ENCODE assay signal across 8 mouse cellular contexts in genomic region chr5:33652783-33653173, GRCm38 (mm10). TPM values are rescaled to one million over a fixed set of nuclear protein-coding genes. Genes with fewer than 3 reads are reported as not detected.
DNase-seq lines count a peak whose midpoint lies in the region; ATAC-seq and TF ChIP-seq lines count a peak whose summit lies in the region.

No protein-coding gene starts in this region.

- peaks cover 16% of the 10 kb centered on the region for H3K36me3 ChIP-seq in liver, adult 2 months (ENCODE audit: control insufficient read depth, insufficient read depth, low read length)
- H3K36me3 ChIP-seq in embryonic facial prominence, embryonic 13.5 days = peaks cover 39% of the 10 kb centered on the region
- H3K36me3 ChIP-seq in intestine, embryonic 15.5 days = peaks cover 11% of the 10 kb centered on the region; the same call in 1 of the 2 replicates
- peaks cover 20% of the 10 kb centered on the region for H3K36me3 ChIP-seq in neural tube, embryonic 12.5 days

- no peaks in the 10 kb centered on the region for H3K27me3 ChIP-seq in liver, adult 2 months (ENCODE audit: control insufficient read depth, insufficient read depth, low read length)
- H3K27me3 ChIP-seq in embryonic facial prominence, embryonic 13.5 days = no peaks in the 10 kb centered on the region
- no peaks in the 10 kb centered on the region for H3K27me3 ChIP-seq in intestine, embryonic 15.5 days (replicated peaks)
- H3K27me3 ChIP-seq in neural tube, embryonic 12.5 days (replicated peaks) = no peaks in the 10 kb centered on the region

- DNase-seq in liver, adult 2 months (ENCODE audit: extremely low read depth, low read depth, low spot score) = peak; percentile 9
- no peak for DNase-seq in liver
- no peak for DNase-seq in left cerebral cortex, postnatal 14 days (ENCODE audit: low spot score in 2 of 2)
- DNase-seq in adrenal gland, adult 2 months = no peak
- DNase-seq in thymus, adult 18-20 months = no peak

- H3K4me2 ChIP-seq in embryonic facial prominence, embryonic 13.5 days = peak overlapping the region; percentile 77
- H3K4me2 ChIP-seq in intestine, embryonic 15.5 days (replicated peaks) = peak overlapping the region; percentile 62
- H3K4me2 ChIP-seq in neural tube, embryonic 12.5 days (replicated peaks) = peak overlapping the region; percentile 64

- peaks cover 8% of the 10 kb centered on the region; the same call in 1 of the 2 replicates for H3K79me2 ChIP-seq in liver, adult 2 months (ENCODE audit: control insufficient read depth, insufficient read depth, low read length)

- WGBS in liver, adult 2 months = 12% methylated on average over 9 of the region's 9 CpGs
- 3% methylated on average over 9 of the region's 9 CpGs for WGBS in embryonic facial prominence, embryonic 13.5 days
- WGBS in intestine, embryonic 15.5 days = 2% methylated on average over 9 of the region's 9 CpGs
- 2% methylated on average over 9 of the region's 9 CpGs for WGBS in neural tube, embryonic 12.5 days

- no peak for ATAC-seq in embryonic facial prominence, embryonic 13.5 days (ENCODE audit: insufficient number of reproducible peaks, insufficient read depth, low FRiP score, low TSS enrichment, low read depth)
- ATAC-seq in intestine, embryonic 15.5 days = peak; percentile 22
- ATAC-seq in neural tube, embryonic 12.5 days (ENCODE audit: low FRiP score, low read depth) = peak; percentile 42

- no peak overlapping the region for H3K9ac ChIP-seq in liver, adult 2 months (ENCODE audit: low read depth, low read length)
- peak overlapping the region; percentile 82 for H3K9ac ChIP-seq in embryonic facial prominence, embryonic 13.5 days
- H3K9ac ChIP-seq in intestine, embryonic 15.5 days = peak overlapping the region; percentile 52
- H3K9ac ChIP-seq in neural tube, embryonic 12.5 days = peak overlapping the region; percentile 49; the same call in 1 of the 2 replicates

- intact Hi-C loops in left cerebral cortex, postnatal 14 days (cut with DNase I) = no loop called here

- peaks cover 6% of the 10 kb centered on the region for H3K4me1 ChIP-seq in liver, adult 2 months (ENCODE audit: control insufficient read depth, insufficient read depth, low read length)
- peaks cover 28% of the 10 kb centered on the region for H3K4me1 ChIP-seq in embryonic facial prominence, embryonic 13.5 days
- H3K4me1 ChIP-seq in intestine, embryonic 15.5 days (replicated peaks) = peaks cover 24% of the 10 kb centered on the region
- H3K4me1 ChIP-seq in neural tube, embryonic 12.5 days = peaks cover 25% of the 10 kb centered on the region

- no peak for TF ChIP-seq POLR2A in liver, adult 2 months (IDR thresholded peaks at IDR 0.05; ENCODE audit: extremely low read depth, insufficient read depth, low read length)

- no peaks in the 10 kb centered on the region for H3K9me3 ChIP-seq in embryonic facial prominence, embryonic 13.5 days
- no peaks in the 10 kb centered on the region for H3K9me3 ChIP-seq in intestine, embryonic 15.5 days
- H3K9me3 ChIP-seq in neural tube, embryonic 12.5 days = no peaks in the 10 kb centered on the region

- no peak overlapping the region for H3K4me3 ChIP-seq in liver, adult 2 months (ENCODE audit: insufficient read depth, low read depth, low read length)
- H3K4me3 ChIP-seq in embryonic facial prominence, embryonic 13.5 days = peak overlapping the region; percentile 75
- H3K4me3 ChIP-seq in intestine, embryonic 15.5 days (replicated peaks) = peak overlapping the region; percentile 27
- H3K4me3 ChIP-seq in neural tube, embryonic 12.5 days = peak overlapping the region; percentile 59

- no peak for TF ChIP-seq CTCF in liver, adult 2 months (IDR thresholded peaks at IDR 0.05; ENCODE audit: low read depth, low read length)

- H3K27ac ChIP-seq in liver, adult 2 months (replicated peaks; ENCODE audit: insufficient read depth, low read depth, low read length) = no peak overlapping the region
- H3K27ac ChIP-seq in embryonic facial prominence, embryonic 13.5 days = peak overlapping the region; percentile 97
- H3K27ac ChIP-seq in intestine, embryonic 15.5 days = peak overlapping the region; percentile 71
- no peak overlapping the region for H3K27ac ChIP-seq in neural tube, embryonic 12.5 days

RNA-seq across cellular contexts. Expression of gene Slbp, which starts 0.4 kb away (rescaled TPM):
- total RNA-seq in liver, adult 2 months (2014; rRNA removed) = 20.7 TPM in 2 replicates
- 5.6 and 6.3 TPM in 2 replicates for polyA plus RNA-seq in liver, adult 2 months (2012; rRNA removed)
- 246 and 251 TPM in 2 replicates for polyA plus RNA-seq in embryonic facial prominence, embryonic 13.5 days (2015; fragmentation: Nextera tagmentation; extraction: Ambion mirVana)
- polyA plus RNA-seq in intestine, embryonic 15.5 days (2015; fragmentation: Nextera tagmentation; extraction: Ambion mirVana) = 196 and 228 TPM in 2 replicates
- polyA plus RNA-seq in neural tube, embryonic 12.5 days (2016; fragmentation: Nextera tagmentation; extraction: Ambion mirVana) = 183 and 184 TPM in 2 replicates
- 10 to 100 TPM; 23.6 to 27.7 TPM for total RNA-seq in left cerebral cortex, postnatal 14 days (2021)
- total RNA-seq in adrenal gland, adult 2 months (2021) = 10 to 100 TPM; 29.4 to 37.7 TPM
- polyA plus RNA-seq in adrenal gland, adult 2 months (2012; rRNA removed) = 17.8 and 25.0 TPM in 2 replicates

RNA-seq across cellular contexts. Expression of gene Tacc3, which starts 5.2 kb away (rescaled TPM):
- 0.92 and 2.3 TPM in 2 replicates for total RNA-seq in liver, adult 2 months (2014; rRNA removed)
- polyA plus RNA-seq in liver, adult 2 months (2012; rRNA removed) = 0.82 and 1.3 TPM in 2 replicates
- polyA plus RNA-seq in embryonic facial prominence, embryonic 13.5 days (2015; fragmentation: Nextera tagmentation; extraction: Ambion mirVana) = 207 and 208 TPM in 2 replicates
- 148 and 172 TPM in 2 replicates for polyA plus RNA-seq in intestine, embryonic 15.5 days (2015; fragmentation: Nextera tagmentation; extraction: Ambion mirVana)
- polyA plus RNA-seq in neural tube, embryonic 12.5 days (2016; fragmentation: Nextera tagmentation; extraction: Ambion mirVana) = 150 and 160 TPM in 2 replicates
- 10 to 100 TPM in 1 of 2 experiments, 1 to 10 TPM in 1; 9.1 to 11.2 TPM for total RNA-seq in left cerebral cortex, postnatal 14 days (2021)
- total RNA-seq in adrenal gland, adult 2 months (2021) = 1 to 10 TPM; 4.4 to 5.4 TPM
- 2.3 and 3.6 TPM in 2 replicates for polyA plus RNA-seq in adrenal gland, adult 2 months (2012; rRNA removed)

RNA-seq across cellular contexts. Expression of gene Tmem129, which starts 5.4 kb away (rescaled TPM):
- total RNA-seq in liver, adult 2 months (2014; rRNA removed) = 12.0 and 13.8 TPM in 2 replicates
- 39.8 and 41.0 TPM in 2 replicates for polyA plus RNA-seq in liver, adult 2 months (2012; rRNA removed)
- polyA plus RNA-seq in embryonic facial prominence, embryonic 13.5 days (2015; fragmentation: Nextera tagmentation; extraction: Ambion mirVana) = 39.9 and 40.0 TPM in 2 replicates
- 31.8 and 33.1 TPM in 2 replicates for polyA plus RNA-seq in intestine, embryonic 15.5 days (2015; fragmentation: Nextera tagmentation; extraction: Ambion mirVana)
- 30.3 and 31.5 TPM in 2 replicates for polyA plus RNA-seq in neural tube, embryonic 12.5 days (2016; fragmentation: Nextera tagmentation; extraction: Ambion mirVana)
- total RNA-seq in left cerebral cortex, postnatal 14 days (2021) = 10 to 100 TPM; 24.9 to 26.7 TPM
- total RNA-seq in adrenal gland, adult 2 months (2021) = 10 to 100 TPM; 27.5 to 31.0 TPM
- 80.4 and 90.5 TPM in 2 replicates for polyA plus RNA-seq in adrenal gland, adult 2 months (2012; rRNA removed)

RNA-seq across cellular contexts. Expression of gene Gm9903, which starts 23.1 kb away (rescaled TPM):
- 0.09 and 0.34 TPM in 2 replicates for total RNA-seq in liver, adult 2 months (2014; rRNA removed)
- 0.06 TPM in 1 of 2 replicates, not detected in the other for polyA plus RNA-seq in liver, adult 2 months (2012; rRNA removed)
- polyA plus RNA-seq in embryonic facial prominence, embryonic 13.5 days (2015; fragmentation: Nextera tagmentation; extraction: Ambion mirVana) = 0.38 and 0.44 TPM in 2 replicates
- polyA plus RNA-seq in intestine, embryonic 15.5 days (2015; fragmentation: Nextera tagmentation; extraction: Ambion mirVana) = 0.26 and 0.30 TPM in 2 replicates
- polyA plus RNA-seq in neural tube, embryonic 12.5 days (2016; fragmentation: Nextera tagmentation; extraction: Ambion mirVana) = 0.49 and 0.61 TPM in 2 replicates
- total RNA-seq in left cerebral cortex, postnatal 14 days (2021) = 1 to 10 TPM in 1 of 2 experiments, under 1 TPM in 1; 0.72 to 1.3 TPM
- under 1 TPM; 0.26 to 0.69 TPM for total RNA-seq in adrenal gland, adult 2 months (2021)
- 0.09 and 0.15 TPM in 2 replicates for polyA plus RNA-seq in adrenal gland, adult 2 months (2012; rRNA removed)

RNA-seq across cellular contexts. Expression of gene Fam53a, which starts 23.3 kb away (rescaled TPM):
- total RNA-seq in liver, adult 2 months (2014; rRNA removed) = 9.4 and 13.0 TPM in 2 replicates
- 19.4 and 21.6 TPM in 2 replicates for polyA plus RNA-seq in liver, adult 2 months (2012; rRNA removed)
- polyA plus RNA-seq in embryonic facial prominence, embryonic 13.5 days (2015; fragmentation: Nextera tagmentation; extraction: Ambion mirVana) = 63.3 and 67.7 TPM in 2 replicates
- polyA plus RNA-seq in intestine, embryonic 15.5 days (2015; fragmentation: Nextera tagmentation; extraction: Ambion mirVana) = 51.7 and 52.7 TPM in 2 replicates
- polyA plus RNA-seq in neural tube, embryonic 12.5 days (2016; fragmentation: Nextera tagmentation; extraction: Ambion mirVana) = 46.4 and 49.3 TPM in 2 replicates
- total RNA-seq in left cerebral cortex, postnatal 14 days (2021) = 10 to 100 TPM; 22.4 to 23.9 TPM
- 10 to 100 TPM; 26.1 to 28.5 TPM for total RNA-seq in adrenal gland, adult 2 months (2021)
- 74.4 and 97.8 TPM in 2 replicates for polyA plus RNA-seq in adrenal gland, adult 2 months (2012; rRNA removed)

Comparison
In these comparisons a context has a peak if more than half of its experiments do, and no peak if none do; other contexts are left out.
1. H3K27ac ChIP-seq: peak in embryonic facial prominence, embryonic 13.5 days (single experiment) and intestine, embryonic 15.5 days (single experiment); none in liver, adult 2 months (single experiment) and neural tube, embryonic 12.5 days (single experiment).
2. RNA of gene Tacc3, which starts 5.2 kb away (polyA plus RNA-seq): 207 to 208 TPM in embryonic facial prominence, embryonic 13.5 days, 148 to 172 TPM in intestine, embryonic 15.5 days and 150 to 160 TPM in neural tube, embryonic 12.5 days; 2.3 to 3.6 TPM in adrenal gland, adult 2 months and 0.82 to 1.3 TPM in liver, adult 2 months; every median in the first group is over 10 times any median in the second.
3. Peak in every context shown above with its lines, with median percentiles within 50 percentile points of each other: H3K4me2 ChIP-seq.